Mouse (Mus musculus) brain, embryonic 14.5 days (tissue): Measurements from ENCODE around the gene Capn15.

ENCODE experiments used
- CTCF ChIP-seq: fragments of 200-500 bp; IDR thresholded peaks from 2 replicates; pipeline ENCODE4 v1.5.1; 2012; ENCODE audit warnings: inconsistent platforms, mild to moderate bottlenecking, moderate library complexity, borderline replicate concordance; ENCODE audit not compliant: insufficient read depth, insufficient read length; ENCODE audit errors: extremely low read depth
- POLR2A ChIP-seq: fragments of 200-500 bp; IDR thresholded peaks from 2 replicates; pipeline ENCODE4 v1.6.1; 2012; ENCODE audit warnings: mild to moderate bottlenecking, inconsistent platforms, borderline replicate concordance; ENCODE audit not compliant: poor library complexity, insufficient read depth, insufficient read length, severe bottlenecking; ENCODE audit errors: extremely low read depth

DNA sequence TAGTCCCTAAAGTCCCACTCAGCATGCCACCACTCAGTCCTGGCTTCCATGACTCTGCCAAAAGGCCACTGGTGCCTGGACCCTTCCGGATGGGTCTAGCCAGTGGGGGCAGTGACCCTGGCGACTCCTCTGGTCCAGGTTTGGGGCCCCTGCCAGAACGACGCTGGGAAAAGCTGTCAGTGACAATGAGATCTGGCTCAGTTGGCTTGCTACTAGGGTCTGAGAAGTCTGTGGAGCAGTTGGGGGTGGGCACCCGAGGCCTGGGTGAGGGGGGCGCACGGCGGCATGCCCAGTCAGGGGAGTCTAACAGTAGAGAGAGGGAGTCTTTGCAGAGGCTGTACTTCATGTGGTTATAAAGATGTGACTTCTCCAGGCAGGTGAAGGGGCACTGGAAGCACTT is 37.5 kb downstream of the Capn15 start:
- TF ChIP-seq CTCF (no peak), POLR2A (no peak)
